Mouse (Mus musculus) C2C12 (cell line): Measurements from ENCODE around the gene Crbn.
A peak's percentile ranks its signal among the peaks of the same experiment; 100 is the strongest.

Experiments used
- CEBPB ChIP-seq: IDR thresholded peaks from one replicate; pipeline ENCODE4 v1.6.1; 2011; ENCODE audit warnings: low read depth, mild to moderate bottlenecking, control low read depth, moderate library complexity
- CTCF ChIP-seq: IDR thresholded peaks from one replicate; pipeline ENCODE4 v1.5.1; 2011; ENCODE audit not compliant: control insufficient read depth, insufficient read depth, insufficient read length
- MAX ChIP-seq: IDR thresholded peaks from one replicate; pipeline ENCODE4 v1.6.1; 2011; ENCODE audit warnings: mild to moderate bottlenecking, control low read depth
- MYOD1 ChIP-seq: IDR thresholded peaks from one replicate; pipeline ENCODE4 v1.6.1; 2011; ENCODE audit warnings: low read depth; ENCODE audit not compliant: control insufficient read depth, insufficient read length
- MYOG ChIP-seq: IDR thresholded peaks from one replicate; pipeline ENCODE4 v1.6.1; 2011; ENCODE audit not compliant: control insufficient read depth, insufficient read length; ENCODE audit errors: extremely low read depth
- USF1 ChIP-seq: IDR thresholded peaks from one replicate; pipeline ENCODE4 v1.6.1; 2011; ENCODE audit warnings: low read depth, mild to moderate bottlenecking, control low read depth, moderate library complexity

- TF ChIP-seq CTCF (no peak), USF1 (no peak), MAX (peak; percentile 90), MYOD1 (no peak), MYOG (no peak), CEBPB (no peak)
Observed at GRCm38 (mm10) chr6:106768640-106769289, 31.1 kb downstream of the Crbn start, which contains the start of gene Trnt1.
